Mouse (Mus musculus) ES-Bruce4 (cell line): ENCODE measurements around the gene Tnfrsf11a. TPM values are rescaled to one million over a fixed set of nuclear protein-coding genes. Genes with fewer than 3 reads are reported as not detected.
A peak's percentile ranks its signal among the peaks of the same experiment; 100 is the strongest.

Source experiments
- H3K27ac ChIP-seq: 2 replicates; pipeline ENCODE4 v1.5.1; 2012; ENCODE audit warnings: low read length, inconsistent platforms; ENCODE audit not compliant: insufficient read depth
- H3K27me3 ChIP-seq: 2 replicates; pipeline ENCODE4 v1.6.1; 2012; ENCODE audit warnings: mild to moderate bottlenecking, low read length, inconsistent platforms; ENCODE audit not compliant: control insufficient read depth, poor library complexity, insufficient read depth, severe bottlenecking
- H3K36me3 ChIP-seq: 2 replicates; pipeline ENCODE4 v1.6.1; 2012; ENCODE audit warnings: inconsistent platforms, mild to moderate bottlenecking, low read length, moderate library complexity; ENCODE audit not compliant: control insufficient read depth, poor library complexity, insufficient read depth, severe bottlenecking
- H3K4me1 ChIP-seq: one replicate; pipeline ENCODE4 v1.8.1; 2011; ENCODE audit warnings: low read length; ENCODE audit not compliant: control insufficient read depth, insufficient read depth
- H3K4me3 ChIP-seq: 2 replicates; pipeline ENCODE4 v1.5.1; 2011; ENCODE audit warnings: low read depth, mild to moderate bottlenecking, low read length
- H3K9ac ChIP-seq: 2 replicates; pipeline ENCODE4 v1.6.1; 2012; ENCODE audit warnings: low read depth, mild to moderate bottlenecking, inconsistent platforms; ENCODE audit not compliant: poor library complexity, severe bottlenecking
- H3K9me3 ChIP-seq: replicated peaks from 2 replicates; pipeline ENCODE4 v1.6.1; 2012; ENCODE audit warnings: mild to moderate bottlenecking, low read length, inconsistent platforms; ENCODE audit not compliant: control insufficient read depth, poor library complexity, insufficient read depth, severe bottlenecking
- CTCF ChIP-seq: IDR thresholded peaks from one replicate; pipeline ENCODE4 v1.8.1; 2011; ENCODE audit warnings: low read depth, low read length
- EP300 ChIP-seq: IDR thresholded peaks from 2 replicates; pipeline ENCODE4 v1.6.1; 2011; ENCODE audit warnings: low read depth, low read length; ENCODE audit not compliant: insufficient read depth
- POLR2A ChIP-seq: IDR thresholded peaks from one replicate; pipeline ENCODE4 v1.8.1; 2011; ENCODE audit warnings: low read length; ENCODE audit not compliant: insufficient read depth
- polyA plus RNA-seq: library from polyadenylated mRNA; stranded (reverse); fragments of >200 nt; gene quantifications from 2 replicates; pipeline ENCODE4 v1.2.4, GENCODE M21; 2011; ENCODE audit warnings: low read depth; ENCODE audit not compliant: missing spikeins, insufficient read depth, insufficient read length

The Tnfrsf11a gene
- polyA plus RNA-seq, 1 experiment = 1.1 TPM

GRCm38 (mm10) chr1:105877808-105878207 lies 97.3 kb downstream of the Tnfrsf11a start:
- no peak for TF ChIP-seq POLR2A
- TF ChIP-seq EP300 = no peak
- TF ChIP-seq CTCF = no peak
- H3K9me3 ChIP-seq = no peaks in the 10 kb centered on the region
- H3K4me1 ChIP-seq = no peaks in the 10 kb centered on the region
- H3K4me3 ChIP-seq = no peak overlapping the region
- H3K36me3 ChIP-seq = no peaks in the 10 kb centered on the region
- no peak overlapping the region for H3K9ac ChIP-seq
- no peaks in the 10 kb centered on the region; the same call in 1 of the 2 replicates for H3K27me3 ChIP-seq
- no peak overlapping the region for H3K27ac ChIP-seq

- Histone ChIP-seq H3K27ac (no peak overlapping the region), H3K4me1 (no peaks in the 10 kb centered on the region), H3K4me3 (no peak overlapping the region), H3K9me3 (no peaks in the 10 kb centered on the region), H3K36me3 (no peaks in the 10 kb centered on the region), H3K27me3 (no peaks in the 10 kb centered on the region; the same call in 1 of the 2 replicates), H3K9ac (no peak overlapping the region)
- no peak for TF ChIP-seq CTCF
- TF ChIP-seq POLR2A = no peak
- no peak for TF ChIP-seq EP300
Measured at GRCm38 (mm10) chr1:105878416-105878815, 97.9 kb downstream of the Tnfrsf11a start.

GRCm38 (mm10) chr1:105880555-105881304 lies 100.2 kb downstream of the Tnfrsf11a start:
- Histone ChIP-seq H3K27me3 (no peaks in the 10 kb centered on the region; the same call in 1 of the 2 replicates), H3K36me3 (no peaks in the 10 kb centered on the region), H3K4me1 (no peaks in the 10 kb centered on the region), H3K9me3 (no peaks in the 10 kb centered on the region), H3K27ac (no peak overlapping the region), H3K9ac (no peak overlapping the region), H3K4me3 (peak overlapping the region; percentile 8)
- TF ChIP-seq POLR2A = no peak
- TF ChIP-seq CTCF = peak; percentile 28

GRCm38 (mm10) chr1:105881466-105881865 lies 100.9 kb downstream of the Tnfrsf11a start:
- Histone ChIP-seq H3K9ac (no peak overlapping the region), H3K36me3 (no peaks in the 10 kb centered on the region), H3K9me3 (no peaks in the 10 kb centered on the region), H3K4me3 (no peak overlapping the region), H3K27ac (no peak overlapping the region), H3K27me3 (no peaks in the 10 kb centered on the region; the same call in 1 of the 2 replicates), H3K4me1 (no peaks in the 10 kb centered on the region)
- TF ChIP-seq EP300 (no peak), CTCF (no peak), POLR2A (no peak)

- Histone ChIP-seq H3K27ac (no peak overlapping the region), H3K4me1 (no peaks in the 10 kb centered on the region), H3K4me3 (no peak overlapping the region), H3K9me3 (no peaks in the 10 kb centered on the region), H3K27me3 (no peaks in the 10 kb centered on the region; the same call in 1 of the 2 replicates), H3K36me3 (no peaks in the 10 kb centered on the region), H3K9ac (no peak overlapping the region)
- no peak for TF ChIP-seq EP300
- no peak for TF ChIP-seq POLR2A
- TF ChIP-seq CTCF = no peak
Measured at GRCm38 (mm10) chr1:105883498-105883897, 103.0 kb downstream of the Tnfrsf11a start.

GRCm38 (mm10) chr1:105885101-105885500 lies 104.6 kb downstream of the Tnfrsf11a start:
- no peak overlapping the region for H3K4me3 ChIP-seq
- no peaks in the 10 kb centered on the region for H3K27me3 ChIP-seq
- no peak for TF ChIP-seq CTCF
- no peak for TF ChIP-seq POLR2A
- TF ChIP-seq EP300 = no peak
- H3K9me3 ChIP-seq = no peaks in the 10 kb centered on the region
- H3K27ac ChIP-seq = no peak overlapping the region
- H3K36me3 ChIP-seq = no peaks in the 10 kb centered on the region
- H3K4me1 ChIP-seq = no peaks in the 10 kb centered on the region
- no peak overlapping the region for H3K9ac ChIP-seq
